Mouse (Mus musculus) C2C12 (cell line): Measurements from ENCODE around the gene Sgf29.

Source experiments
- CEBPB ChIP-seq: IDR thresholded peaks from one replicate; pipeline ENCODE4 v1.6.1; 2011; ENCODE audit warnings: low read depth, mild to moderate bottlenecking, control low read depth, moderate library complexity
- CTCF ChIP-seq: IDR thresholded peaks from one replicate; pipeline ENCODE4 v1.5.1; 2011; ENCODE audit not compliant: control insufficient read depth, insufficient read depth, insufficient read length
- MAX ChIP-seq: IDR thresholded peaks from one replicate; pipeline ENCODE4 v1.6.1; 2011; ENCODE audit warnings: mild to moderate bottlenecking, control low read depth
- MYOD1 ChIP-seq: IDR thresholded peaks from one replicate; pipeline ENCODE4 v1.6.1; 2011; ENCODE audit warnings: low read depth; ENCODE audit not compliant: control insufficient read depth, insufficient read length
- USF1 ChIP-seq: IDR thresholded peaks from one replicate; pipeline ENCODE4 v1.6.1; 2011; ENCODE audit warnings: low read depth, mild to moderate bottlenecking, control low read depth, moderate library complexity

DNA sequence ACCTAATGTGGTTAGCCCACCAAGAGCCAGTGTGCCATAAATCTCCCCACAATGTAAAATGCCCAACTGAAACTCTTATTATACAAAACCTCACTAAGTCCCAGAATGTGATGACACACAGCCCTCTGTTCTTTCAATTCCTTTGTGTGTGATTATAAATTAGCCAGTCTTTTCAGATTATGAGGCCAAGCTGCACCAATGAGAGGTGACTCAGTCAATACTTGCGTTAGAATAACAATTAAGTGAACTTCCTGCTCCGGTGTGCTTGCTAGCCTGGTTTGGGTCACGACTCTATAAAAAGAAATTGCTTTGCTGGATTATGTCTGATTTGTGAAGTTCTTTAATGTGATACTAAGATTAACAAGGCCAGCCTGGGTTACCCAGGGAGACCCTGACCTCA lies 19.2 kb upstream of the Sgf29 start:
- TF ChIP-seq CTCF (no peak), MYOD1 (no peak), USF1 (no peak), CEBPB (no peak), MAX (no peak)
